Mouse (Mus musculus): ENCODE data around the gene Grm4. TPM values are rescaled to one million over a fixed set of nuclear protein-coding genes. Genes with fewer than 3 reads are reported as not detected.

The Grm4 gene
- total RNA-seq, 2 experiments from 2014 or later: not detected

- no peak for ATAC-seq (ENCODE audit: poor library complexity, severe bottlenecking)
These were observed 7.8 kb downstream of the Grm4 start for GRCm38 (mm10) chr17:27513279-27513915.

- ATAC-seq (ENCODE audit: poor library complexity, severe bottlenecking): no peak
These were observed 8.5 kb downstream of the Grm4 start for GRCm38 (mm10) chr17:27512619-27513161.

- no peak for ATAC-seq (ENCODE audit: poor library complexity, severe bottlenecking)
These were observed 9.2 kb downstream of the Grm4 start for GRCm38 (mm10) chr17:27511865-27512618.

- no peak for ATAC-seq (ENCODE audit: poor library complexity, severe bottlenecking)
These were observed 10.0 kb downstream of the Grm4 start for GRCm38 (mm10) chr17:27511125-27511735.

- ATAC-seq (ENCODE audit: poor library complexity, severe bottlenecking): no peak
These were observed 10.7 kb downstream of the Grm4 start for GRCm38 (mm10) chr17:27510258-27511124.

- no peak for ATAC-seq (ENCODE audit: poor library complexity, severe bottlenecking)
These were observed 12.1 kb downstream of the Grm4 start for GRCm38 (mm10) chr17:27509056-27509455.

- no peak for ATAC-seq (ENCODE audit: poor library complexity, severe bottlenecking)
These were observed 12.7 kb downstream of the Grm4 start for GRCm38 (mm10) chr17:27508513-27508912.

- no peak for ATAC-seq (ENCODE audit: poor library complexity, severe bottlenecking)
These were observed 13.2 kb downstream of the Grm4 start for GRCm38 (mm10) chr17:27508002-27508401.

- no peak for ATAC-seq (ENCODE audit: poor library complexity, severe bottlenecking)
These were observed 13.6 kb downstream of the Grm4 start for GRCm38 (mm10) chr17:27507591-27507945.

GRCm38 (mm10) chr17:27506871-27507590 lies 14.2 kb downstream of the Grm4 start:
- no peak for ATAC-seq (ENCODE audit: poor library complexity, severe bottlenecking)

- ATAC-seq (ENCODE audit: poor library complexity, severe bottlenecking): no peak
These were observed 14.8 kb downstream of the Grm4 start for GRCm38 (mm10) chr17:27506362-27506761.

- no peak for ATAC-seq (ENCODE audit: poor library complexity, severe bottlenecking)
These were observed 15.9 kb downstream of the Grm4 start for GRCm38 (mm10) chr17:27505221-27505881.

- ATAC-seq (ENCODE audit: poor library complexity, severe bottlenecking): no peak
These were observed 17.3 kb downstream of the Grm4 start for GRCm38 (mm10) chr17:27503869-27504268.

- ATAC-seq (ENCODE audit: poor library complexity, severe bottlenecking): no peak
These were observed 18.3 kb downstream of the Grm4 start for GRCm38 (mm10) chr17:27502736-27503445.

GRCm38 (mm10) chr17:27502288-27502687 lies 18.9 kb downstream of the Grm4 start:
- ATAC-seq (ENCODE audit: poor library complexity, severe bottlenecking): no peak

- ATAC-seq (ENCODE audit: poor library complexity, severe bottlenecking): peak; percentile 68
These were observed 19.6 kb downstream of the Grm4 start for GRCm38 (mm10) chr17:27501331-27502251.

GRCm38 (mm10) chr17:27500811-27501210 lies 20.4 kb downstream of the Grm4 start:
- no peak for ATAC-seq (ENCODE audit: poor library complexity, severe bottlenecking)

- peak; percentile 43; the same call in 1 of the 2 replicates for ATAC-seq (ENCODE audit: poor library complexity, severe bottlenecking)
These were observed 22.1 kb downstream of the Grm4 start for GRCm38 (mm10) chr17:27499080-27499479.
